Mouse (Mus musculus): ENCODE data around the gene Sh3glb2.

DNA sequence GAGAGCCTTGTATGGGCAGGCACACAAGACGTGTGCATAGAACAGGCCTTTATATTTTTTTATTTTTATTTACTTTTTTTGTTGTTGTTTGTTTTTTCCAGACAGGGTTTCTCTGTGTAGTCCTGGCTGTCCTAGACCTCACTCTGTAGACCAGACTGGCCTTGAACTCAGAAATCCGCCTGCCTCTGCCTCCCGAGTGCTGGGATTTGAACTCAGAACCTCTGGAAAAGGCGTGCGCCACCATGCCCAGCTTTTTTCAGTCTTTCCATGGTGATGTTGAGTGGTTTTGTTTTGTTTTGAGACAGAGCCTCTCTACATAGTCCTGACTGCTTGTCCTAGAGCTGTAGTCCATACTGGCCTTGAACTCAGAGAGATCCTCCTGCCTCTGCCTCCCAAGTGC, 13.6 kb upstream of the Sh3glb2 start:
- TF ChIP-seq CTCF (IDR thresholded peaks at IDR 0.05; ENCODE audit: low read depth, low read length) (no peak), POLR2A (IDR thresholded peaks at IDR 0.05; ENCODE audit: extremely low read depth, insufficient read depth, low read length) (no peak)
